Mouse (Mus musculus): Measurements from ENCODE around the gene Wdr83.

Gene Wdr83

DNA sequence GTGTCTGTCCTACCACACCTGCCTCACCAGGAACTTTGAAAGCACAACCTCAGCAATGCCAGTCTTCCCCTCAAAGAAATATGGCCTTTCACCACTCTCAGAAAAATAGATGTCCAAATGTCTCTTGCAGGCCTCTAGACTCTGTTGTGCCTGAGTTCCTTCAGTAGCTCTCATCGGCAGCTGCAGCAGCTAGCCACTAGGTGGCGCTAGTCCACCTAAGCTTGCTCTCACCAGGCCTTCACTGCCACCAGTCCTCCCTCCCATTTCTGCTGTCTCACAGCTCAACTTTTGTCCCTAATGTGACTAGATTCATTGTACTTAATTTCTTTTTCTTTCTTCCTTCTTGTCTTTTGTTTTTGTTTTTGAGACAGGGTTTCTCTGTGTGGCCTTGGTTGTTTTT is 4.1 kb downstream of the Wdr83 start:
- peak; percentile 62 for ATAC-seq (ENCODE audit: low TSS enrichment)

- ATAC-seq (ENCODE audit: low TSS enrichment), result no peak
These were observed 5.1 kb downstream of the Wdr83 start for GRCm38 (mm10) chr8:85076001-85076400.

GRCm38 (mm10) chr8:85074617-85075016 is 6.5 kb downstream of the Wdr83 start:
- no peak for ATAC-seq (ENCODE audit: low TSS enrichment)

GRCm38 (mm10) chr8:85074167-85074566 is 6.9 kb downstream of the Wdr83 start:
- ATAC-seq (ENCODE audit: low TSS enrichment), result no peak

DNA sequence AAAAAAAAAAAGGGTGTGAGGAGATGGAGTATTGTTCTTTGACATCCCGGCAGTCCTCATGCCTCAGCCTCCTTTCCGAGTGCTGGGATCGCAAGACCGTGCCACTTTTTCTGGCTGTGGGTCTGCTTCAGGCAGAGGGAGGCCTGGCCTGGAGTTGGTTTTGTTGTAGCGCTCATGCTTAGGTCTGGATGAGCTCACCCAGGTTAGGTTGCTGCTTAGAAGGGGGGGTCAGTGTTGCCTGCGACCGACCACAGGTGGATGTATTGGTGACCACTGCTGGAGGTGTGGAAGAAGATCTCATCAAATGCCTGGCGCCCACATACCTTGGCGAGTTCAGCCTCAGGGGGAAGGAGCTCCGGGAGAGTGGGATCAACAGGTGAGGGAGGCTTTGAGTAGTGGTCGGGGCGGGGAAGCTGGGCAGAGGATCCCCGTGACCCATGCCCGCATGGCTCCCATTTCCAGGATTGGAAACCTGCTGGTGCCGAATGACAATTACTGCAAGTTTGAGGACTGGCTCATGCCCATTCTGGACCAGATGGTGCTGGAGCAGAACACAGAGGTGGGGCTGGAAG is 8.0 kb downstream of the Wdr83 start:
- no peak for ATAC-seq (ENCODE audit: low TSS enrichment)

GRCm38 (mm10) chr8:85072364-85072929 is 8.7 kb downstream of the Wdr83 start:
- peak; percentile 10; the same call in 1 of the 2 replicates for ATAC-seq (ENCODE audit: low TSS enrichment)

DNA sequence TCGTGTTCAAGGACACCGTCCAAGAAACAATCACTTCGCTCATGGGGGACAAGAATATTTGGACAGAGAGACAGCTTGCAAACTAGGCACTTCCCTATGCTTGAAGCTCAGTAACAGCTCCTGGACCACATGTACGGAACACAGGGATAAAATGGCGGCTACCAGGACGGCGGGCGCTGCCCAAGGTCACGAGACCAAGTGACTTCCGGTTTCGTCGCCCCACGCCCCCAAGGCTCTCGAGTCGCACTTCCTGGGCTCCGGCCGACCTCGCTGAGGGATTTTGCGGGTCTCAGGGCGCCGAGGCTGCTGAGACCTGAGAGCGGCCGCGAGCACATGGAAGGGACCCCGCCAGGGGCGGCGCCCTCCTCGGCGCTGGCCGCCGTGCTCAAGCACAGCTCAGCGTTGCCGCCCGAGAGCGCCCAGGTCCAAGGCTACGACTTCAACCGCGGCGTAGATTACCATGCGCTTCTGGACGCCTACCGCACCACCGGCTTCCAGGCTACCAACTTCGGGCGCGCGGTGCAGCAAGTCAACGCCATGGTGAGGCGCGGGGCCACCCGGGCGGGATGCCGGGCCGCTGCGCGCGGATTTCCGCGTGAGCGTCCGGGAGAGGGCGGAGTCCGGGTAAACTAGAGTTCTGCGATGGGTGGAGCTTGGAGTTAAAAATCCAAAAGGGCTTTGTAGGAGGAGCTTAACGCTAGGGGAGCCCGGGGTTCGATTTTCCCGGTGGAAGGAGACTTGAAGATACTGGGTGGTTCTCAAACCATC is 9.4 kb downstream of the Wdr83 start, which contains the start of gene Dhps:
TSS of gene Dhps (plus strand) at position 244 of the 768 bp plus-strand sequence.
- peak; percentile 77 for ATAC-seq (ENCODE audit: low TSS enrichment)

DNA sequence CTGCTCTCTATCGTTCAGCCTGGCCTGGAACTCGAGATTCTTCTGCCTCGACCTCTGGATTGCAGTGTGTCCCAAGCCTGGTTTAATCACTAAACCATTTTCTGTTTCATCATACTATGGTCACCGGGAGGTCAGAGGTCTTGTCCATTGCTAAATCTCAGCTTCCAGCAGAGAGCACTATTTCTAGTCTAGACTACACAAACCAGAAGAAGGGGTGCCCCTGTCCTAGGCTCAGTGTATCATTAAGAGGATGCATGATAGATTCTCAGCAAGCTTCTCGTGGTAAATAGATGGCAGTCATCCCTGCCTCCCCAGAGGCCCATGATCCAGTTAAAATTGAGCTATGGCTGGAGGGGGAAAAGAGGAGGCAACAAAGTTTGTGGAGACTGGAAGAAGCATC is 10.1 kb downstream of the Wdr83 start:
- ATAC-seq (ENCODE audit: low TSS enrichment), result no peak

- ATAC-seq (ENCODE audit: low TSS enrichment), result no peak
These were observed 13.1 kb downstream of the Wdr83 start, which contains the start of gene Gm5741 for GRCm38 (mm10) chr8:85067982-85068381. Gene Gm5741 (minus strand): TSS chr8:85067982.

DNA sequence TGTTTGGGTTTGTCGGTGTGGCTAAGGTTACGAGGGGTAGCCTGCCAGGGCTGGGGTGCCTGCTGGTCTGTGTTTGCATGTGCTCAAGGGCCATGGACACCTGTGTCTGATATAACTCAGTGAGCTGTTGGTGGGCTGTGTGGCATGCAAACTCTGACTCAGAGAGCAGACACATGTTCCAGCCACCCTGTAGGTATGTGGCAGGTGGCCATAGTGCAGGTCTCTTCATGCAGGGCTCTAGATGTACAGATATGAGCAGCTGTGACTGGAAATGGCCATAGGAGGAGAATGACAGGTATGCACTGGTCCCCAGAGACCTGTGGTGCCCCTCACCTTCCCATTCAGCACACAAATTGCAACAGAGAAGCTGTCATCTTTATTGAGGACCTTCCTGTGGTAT is 14.0 kb downstream of the Wdr83 start:
- no peak for ATAC-seq (ENCODE audit: low TSS enrichment)

DNA sequence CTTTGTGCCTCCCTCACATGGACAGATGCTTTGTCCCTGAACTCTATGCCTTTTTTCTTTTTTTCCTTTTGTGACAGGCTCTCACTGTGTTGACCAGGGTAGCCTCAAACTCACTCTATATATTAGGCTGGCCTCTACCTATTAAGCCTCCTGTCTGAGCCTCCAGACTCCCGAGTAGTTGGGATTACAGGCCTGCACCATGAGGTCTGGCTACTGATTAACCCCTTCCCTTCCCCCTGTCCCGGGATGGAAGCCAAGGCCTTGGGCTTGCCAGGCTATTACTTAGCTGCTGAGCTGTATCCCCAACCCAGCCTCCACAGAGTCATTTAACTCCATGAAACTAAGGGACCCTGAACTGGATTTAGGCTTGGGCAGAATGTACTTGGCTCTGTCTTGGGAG is 15.9 kb downstream of the Wdr83 start:
- ATAC-seq (ENCODE audit: low TSS enrichment), result no peak

DNA sequence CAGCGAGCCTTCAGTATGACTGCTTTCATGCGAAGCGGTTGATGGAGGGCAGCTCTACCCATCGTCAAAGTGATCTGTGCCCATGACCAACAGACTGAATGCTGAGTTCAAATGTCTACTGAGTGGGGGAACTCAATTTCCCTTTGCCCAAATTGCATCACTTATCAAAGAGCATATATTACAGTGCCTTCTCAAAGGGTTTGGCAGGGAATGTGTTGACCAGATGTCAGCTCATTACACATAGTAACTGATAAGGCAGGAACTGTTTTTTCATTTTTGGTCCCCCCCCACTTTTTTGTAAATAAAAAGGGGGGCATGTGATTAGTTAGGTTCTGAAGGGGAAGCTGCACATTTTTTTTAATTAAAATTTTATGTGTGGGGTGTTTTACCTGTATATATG is 18.5 kb downstream of the Wdr83 start:
- ATAC-seq (ENCODE audit: low TSS enrichment), result no peak

- peak; percentile 84 for ATAC-seq (ENCODE audit: low TSS enrichment)
These were observed 21.1 kb downstream of the Wdr83 start, which contains the start of gene Fbxw9 for GRCm38 (mm10) chr8:85059879-85060616. Gene Fbxw9 (plus strand): TSS chr8:85060055.

- no peak for ATAC-seq (ENCODE audit: low TSS enrichment)
These were observed 23.7 kb downstream of the Wdr83 start for GRCm38 (mm10) chr8:85057367-85057766.

DNA sequence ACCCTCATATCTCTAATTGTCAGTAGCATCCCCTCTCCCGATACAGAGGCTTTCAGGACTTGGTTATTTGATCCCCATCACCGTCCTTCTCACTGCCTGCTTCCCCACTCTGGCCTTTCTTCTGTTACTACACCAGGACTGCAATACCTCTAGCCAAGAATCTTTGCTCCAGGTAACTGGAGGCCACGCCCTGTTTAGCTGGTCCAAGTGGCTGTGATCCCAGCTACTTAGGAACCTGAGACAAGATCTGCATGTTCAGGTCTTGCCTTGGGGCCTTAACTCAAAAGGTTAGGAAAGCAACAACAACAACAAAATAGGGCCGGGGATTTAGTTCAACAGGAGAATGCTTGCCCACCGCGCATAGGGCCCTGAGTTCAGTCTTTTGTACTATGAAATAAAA is 37.5 kb downstream of the Wdr83 start:
- no peak for ATAC-seq (ENCODE audit: low TSS enrichment)

GRCm38 (mm10) chr8:85037681-85038531 is 43.2 kb downstream of the Wdr83 start:
- ATAC-seq (ENCODE audit: low TSS enrichment), result peak; percentile 21; the same call in 1 of the 2 replicates

- no peak for ATAC-seq (ENCODE audit: low TSS enrichment)
These were observed 43.8 kb downstream of the Wdr83 start for GRCm38 (mm10) chr8:85037366-85037680.

DNA sequence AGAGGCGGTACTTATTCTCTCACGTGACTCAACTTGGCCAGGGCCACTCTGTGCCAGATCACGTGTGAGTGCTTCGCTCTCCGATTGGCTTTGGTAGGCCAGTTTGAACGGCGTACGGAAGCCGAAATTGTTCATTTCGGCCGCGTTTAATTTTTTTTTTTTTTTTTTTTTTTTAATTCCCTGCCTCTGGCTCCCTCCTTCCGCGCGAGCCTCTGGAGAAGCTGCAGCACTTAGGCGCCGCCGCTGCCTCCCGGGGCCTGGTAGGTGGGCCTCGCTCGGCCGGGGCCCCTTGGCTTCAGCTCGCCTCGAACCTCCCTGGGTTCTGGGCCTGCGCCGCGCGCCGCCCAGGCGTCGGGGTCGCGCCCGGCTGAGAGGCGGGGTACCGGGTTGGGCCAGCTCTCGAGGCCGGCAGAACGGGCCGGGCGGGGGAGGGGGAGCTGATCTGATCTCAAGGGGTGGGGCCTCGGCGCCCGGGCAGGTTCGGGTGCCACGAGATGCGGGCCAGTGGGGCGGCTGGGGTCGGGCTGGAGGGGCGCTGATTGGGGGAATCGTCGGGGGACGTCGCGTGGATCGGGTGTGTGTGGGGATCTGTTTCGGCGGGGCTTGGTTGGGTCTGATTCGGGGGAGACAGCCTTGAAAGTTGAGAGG is 44.3 kb downstream of the Wdr83 start, which contains the start of gene Tnpo2:
TSS of gene Tnpo2 (plus strand) at position 198 of the 648 bp plus-strand sequence.
- peak; percentile 64 for ATAC-seq (ENCODE audit: low TSS enrichment)

- no peak for ATAC-seq (ENCODE audit: low TSS enrichment)
These were observed 44.8 kb downstream of the Wdr83 start for GRCm38 (mm10) chr8:85036381-85036717.

DNA sequence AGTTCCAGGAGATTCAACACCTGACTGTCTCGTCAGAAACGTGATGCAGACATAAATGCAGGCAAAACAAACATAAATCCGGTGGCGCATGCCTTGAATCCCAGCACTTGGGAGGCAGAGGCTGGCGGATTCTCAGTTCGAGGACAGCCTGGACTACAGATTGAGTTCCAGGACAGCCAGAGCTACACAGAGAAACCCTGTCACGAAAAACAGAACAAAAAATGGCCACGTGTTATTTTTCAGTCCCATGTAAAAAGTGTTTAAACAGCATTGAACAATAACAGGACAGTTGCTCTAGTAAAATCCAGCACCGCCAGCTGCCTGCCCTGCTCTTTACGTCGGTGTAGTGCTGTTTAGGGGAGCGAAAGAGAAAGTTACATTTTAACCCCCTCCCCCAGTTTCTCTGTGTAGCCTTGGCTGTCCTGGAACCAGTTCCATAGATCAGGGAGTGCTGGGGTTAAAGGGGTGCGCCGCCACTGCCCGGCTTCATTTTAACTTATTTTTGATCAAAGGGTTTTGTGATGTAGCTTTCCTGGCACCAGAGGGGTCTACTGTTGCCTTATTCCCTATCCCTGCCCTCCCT is 45.3 kb downstream of the Wdr83 start:
- no peak for ATAC-seq (ENCODE audit: low TSS enrichment)

Data from frontal cortex, adult (tissue).